Mouse (Mus musculus) hindbrain, embryonic 15.5 days (tissue): ENCODE data around the gene Gm21698. TPM values are rescaled to one million over a fixed set of nuclear protein-coding genes. Genes with fewer than 3 reads are reported as not detected.
"Not testable (repeated sequence)": the region's sequence is repeated elsewhere in the genome, so short reads cannot be mapped to it uniquely, and the experiment has no call there.

ENCODE experiments used
- ATAC-seq: fragments of 200-750 bp; cut with Nextera tagmentation; 2 replicates; pipeline ENCODE4 v1.8.0; 2017; ENCODE audit warnings: low read depth, moderate number of reproducible peaks, moderate TSS enrichment; ENCODE audit not compliant: low FRiP score
- H3K27ac ChIP-seq: fragments of 300-500 bp; sonication (generic); replicated peaks from 2 replicates; pipeline ENCODE4 v1.5.1; 2015; ENCODE audit warnings: mild to moderate bottlenecking, inconsistent platforms
- H3K27me3 ChIP-seq: fragments of 300-500 bp; sonication (generic); 2 replicates; pipeline ENCODE4 v1.6.1; 2015; ENCODE audit warnings: control low read depth, inconsistent platforms
- H3K36me3 ChIP-seq: fragments of 300-500 bp; sonication (generic); 2 replicates; pipeline ENCODE4 v1.6.1; 2015; ENCODE audit warnings: control low read depth, inconsistent platforms
- H3K4me1 ChIP-seq: fragments of 300-500 bp; sonication (generic); replicated peaks from 2 replicates; pipeline ENCODE4 v1.6.1; 2015; ENCODE audit warnings: control low read depth, inconsistent platforms
- H3K4me2 ChIP-seq: fragments of 300-500 bp; sonication (generic); 2 replicates; pipeline ENCODE4 v1.6.1; 2015; ENCODE audit warnings: moderate library complexity, mild to moderate bottlenecking, inconsistent platforms
- H3K4me3 ChIP-seq: fragments of 300-500 bp; sonication (generic); 2 replicates; pipeline ENCODE4 v1.5.1; 2015; ENCODE audit warnings: mild to moderate bottlenecking, inconsistent platforms
- H3K9ac ChIP-seq: fragments of 300-500 bp; sonication (generic); 2 replicates; pipeline ENCODE4 v1.6.1; 2015; ENCODE audit warnings: inconsistent platforms
- H3K9me3 ChIP-seq: fragments of 300-500 bp; sonication (generic); 2 replicates; pipeline ENCODE4 v1.6.1; 2016; ENCODE audit warnings: control low read depth, inconsistent platforms
- WGBS: fragments of 180-500 bp; shearing (Covaris S2); methylation state at CpG from one replicate; pipeline ENCODE4 v1.1.7; 2015; 5-methylcytosine and 5-hydroxymethylcytosine counted together
- polyA plus RNA-seq: library from polyadenylated mRNA; unstranded; fragments of >200 nt; fragmentation: Nextera tagmentation; extraction: Ambion mirVana; gene quantifications from 2 replicates; pipeline ENCODE4 v1.2.1, GENCODE M21; 2015

Gm21698 gene
- polyA plus RNA-seq, result 0.21 and 0.37 TPM in 2 replicates

DNA sequence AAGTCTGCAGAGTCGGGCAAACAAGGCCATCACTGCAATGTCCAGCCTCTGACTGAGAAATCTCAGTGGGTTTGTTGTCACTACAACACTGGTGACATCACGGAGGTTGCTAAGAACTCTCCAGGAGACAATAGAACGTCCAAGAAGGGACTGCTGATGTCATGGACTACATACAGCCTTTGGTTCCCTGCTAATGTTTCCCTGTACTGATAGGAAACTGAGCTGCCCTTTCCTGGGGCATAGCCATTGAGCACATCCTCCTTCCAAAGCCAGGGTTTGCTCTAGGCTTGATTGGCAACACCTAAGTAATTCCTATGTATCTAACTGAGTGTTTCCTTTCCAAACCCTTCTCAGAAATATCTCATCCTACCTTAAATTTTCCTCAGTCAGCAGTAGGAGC, at the start of gene Gm21698:
Gm21698 (minus strand) TSS at position 101 of the 400 bp plus-strand sequence.
- H3K36me3 ChIP-seq, ATAC-seq, H3K4me3 ChIP-seq, H3K4me1 ChIP-seq, H3K4me2 ChIP-seq, H3K9ac ChIP-seq, H3K27ac ChIP-seq, H3K9me3 ChIP-seq, H3K27me3 ChIP-seq: not testable (repeated sequence)
- WGBS, result no CpG with 5 or more reads among the region's 3 CpGs

DNA sequence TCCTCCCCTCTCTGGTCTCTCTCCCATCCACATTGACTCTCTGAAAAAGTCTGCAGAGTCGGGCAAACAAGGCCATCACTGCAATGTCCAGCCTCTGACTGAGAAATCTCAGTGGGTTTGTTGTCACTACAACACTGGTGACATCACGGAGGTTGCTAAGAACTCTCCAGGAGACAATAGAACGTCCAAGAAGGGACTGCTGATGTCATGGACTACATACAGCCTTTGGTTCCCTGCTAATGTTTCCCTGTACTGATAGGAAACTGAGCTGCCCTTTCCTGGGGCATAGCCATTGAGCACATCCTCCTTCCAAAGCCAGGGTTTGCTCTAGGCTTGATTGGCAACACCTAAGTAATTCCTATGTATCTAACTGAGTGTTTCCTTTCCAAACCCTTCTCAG, 34.4 kb upstream of the Gm21698 start, which contains the start of gene Gm5862:
Gm5862 (minus strand) TSS at position 101 of the 400 bp plus-strand sequence.
- not testable (repeated sequence) for H3K36me3 ChIP-seq, H3K4me1 ChIP-seq, H3K4me2 ChIP-seq, ATAC-seq, H3K4me3 ChIP-seq, H3K9me3 ChIP-seq, H3K27ac ChIP-seq, H3K9ac ChIP-seq, H3K27me3 ChIP-seq
- no CpG with 5 or more reads among the region's 3 CpGs for WGBS

DNA sequence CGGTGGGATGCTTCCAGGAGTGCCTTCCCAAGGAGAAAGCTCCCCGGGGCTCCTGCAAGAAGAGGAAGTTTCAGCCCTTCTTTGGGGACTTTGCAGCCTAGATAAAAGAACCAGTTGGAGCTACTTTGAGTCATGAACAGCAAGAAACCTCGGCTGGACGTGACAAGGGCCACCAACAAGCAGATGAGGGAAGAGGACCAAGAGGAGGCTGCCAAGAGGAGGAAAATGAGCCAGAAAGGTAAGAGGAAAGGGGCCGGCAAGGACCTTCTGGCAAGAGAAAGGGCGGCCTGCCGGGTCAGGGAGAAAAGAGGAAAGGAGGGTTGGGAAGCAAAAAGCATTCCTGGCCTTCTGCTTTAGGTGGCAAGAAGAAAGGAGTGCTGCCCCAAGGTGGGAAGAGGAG, 19.2 kb upstream of the Gm21698 start:
- H3K27me3 ChIP-seq, H3K36me3 ChIP-seq, H3K9ac ChIP-seq, ATAC-seq, H3K9me3 ChIP-seq, H3K4me1 ChIP-seq, H3K27ac ChIP-seq: not testable (repeated sequence)
- H3K4me2 ChIP-seq, result peak overlapping the region; percentile 60
- H3K4me3 ChIP-seq, result peak overlapping the region; percentile 38
- 67% methylated on average over 7 of the region's 7 CpGs for WGBS

DNA sequence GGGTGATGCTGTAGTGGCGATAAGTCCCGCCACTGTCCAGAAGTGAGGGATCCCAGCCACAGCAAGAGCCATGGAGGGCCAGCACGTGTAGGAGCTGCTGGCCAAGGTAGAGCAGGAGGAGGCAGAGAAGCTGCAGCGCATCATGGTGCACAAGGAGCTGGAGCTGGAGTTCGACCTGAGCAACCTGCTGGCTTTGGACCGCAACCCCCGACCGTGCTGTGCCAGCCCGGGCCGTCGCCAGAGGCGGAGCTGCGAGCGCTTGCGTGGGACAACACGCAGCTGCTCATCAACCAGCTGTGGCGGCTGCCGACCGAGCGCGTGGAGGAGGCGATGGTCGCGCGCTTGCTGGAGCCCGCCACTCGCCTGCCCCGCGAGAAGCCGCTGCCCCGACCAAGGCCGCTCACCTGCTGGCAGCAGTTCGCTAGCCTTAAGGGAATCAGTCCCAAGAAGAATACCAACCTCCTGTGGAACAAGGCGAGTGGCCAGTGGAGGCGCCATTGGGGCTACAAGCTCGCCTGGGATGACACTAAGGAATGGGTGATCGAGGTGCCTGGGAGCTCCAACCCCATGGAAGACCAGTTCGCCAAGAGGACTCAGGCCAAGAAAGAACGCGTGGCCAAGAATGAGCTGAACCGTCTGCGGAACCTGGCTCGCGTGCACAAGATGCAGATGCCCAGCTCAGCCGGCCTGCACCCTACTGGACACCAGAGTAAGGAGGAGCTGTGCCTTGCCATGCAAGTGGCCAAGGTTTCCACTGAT, 18.7 kb upstream of the Gm21698 start:
- not testable (repeated sequence) for H3K36me3 ChIP-seq, H3K27ac ChIP-seq, H3K9me3 ChIP-seq, H3K4me1 ChIP-seq, H3K27me3 ChIP-seq
- Histone ChIP-seq H3K4me3 (peak overlapping the region; percentile 38), H3K9ac (peak overlapping the region; percentile 35), H3K4me2 (peak overlapping the region; percentile 60)
- ATAC-seq, result peak; percentile 95
- 20% methylated on average over 45 of the region's 45 CpGs for WGBS

DNA sequence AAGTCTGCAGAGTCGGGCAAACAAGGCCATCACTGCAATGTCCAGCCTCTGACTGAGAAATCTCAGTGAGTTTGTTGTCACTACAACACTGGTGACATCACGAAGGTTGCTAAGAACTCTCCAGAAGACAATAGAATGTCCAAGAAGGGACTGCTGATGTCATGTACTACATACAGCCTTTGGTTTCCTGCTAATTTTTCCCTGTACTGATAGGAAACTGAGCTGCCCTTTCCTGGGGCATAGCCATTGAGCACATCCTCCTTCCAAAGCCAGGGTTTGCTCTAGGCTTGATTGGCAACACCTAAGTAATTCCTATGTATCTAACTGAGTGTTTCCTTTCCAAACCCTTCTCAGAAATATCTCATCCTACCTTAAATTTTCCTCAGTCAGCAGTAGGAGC, 16.2 kb upstream of the Gm21698 start, which contains the start of gene Gm1979:
Gm1979 (minus strand) TSS at position 101 of the 400 bp plus-strand sequence.
- H3K4me3 ChIP-seq, H3K9ac ChIP-seq, H3K4me2 ChIP-seq, H3K27ac ChIP-seq, H3K36me3 ChIP-seq, H3K27me3 ChIP-seq, H3K9me3 ChIP-seq, ATAC-seq, H3K4me1 ChIP-seq: not testable (repeated sequence)
- WGBS, result 90% methylated on average over 1 of the region's 2 CpGs

DNA sequence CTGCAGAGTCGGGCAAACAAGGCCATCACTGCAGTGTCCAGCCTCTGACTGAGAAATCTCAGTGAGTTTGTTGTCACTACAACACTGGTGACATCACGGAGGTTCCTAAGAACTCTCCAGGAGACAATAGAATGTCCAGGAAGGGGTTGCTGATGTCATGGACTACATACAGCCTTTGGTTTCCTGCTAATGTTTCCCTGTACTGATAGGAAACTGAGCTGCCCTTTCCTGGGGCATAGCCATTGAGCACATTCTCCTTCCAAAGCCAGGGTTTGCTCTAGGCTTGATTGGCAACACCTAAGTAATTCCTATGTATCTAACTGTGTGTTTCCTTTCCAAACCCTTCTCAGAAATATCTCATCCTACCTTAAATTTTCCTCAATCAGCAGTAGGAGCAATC, 15.9 kb downstream of the Gm21698 start, which contains the start of gene Gm21680:
Gm21680 (minus strand) TSS at position 101 of the 400 bp plus-strand sequence.
- not testable (repeated sequence) for ATAC-seq, H3K27ac ChIP-seq, H3K4me3 ChIP-seq, H3K4me1 ChIP-seq, H3K9ac ChIP-seq, H3K27me3 ChIP-seq, H3K36me3 ChIP-seq, H3K4me2 ChIP-seq, H3K9me3 ChIP-seq
- WGBS, result no CpG with 5 or more reads among the region's 2 CpGs

DNA sequence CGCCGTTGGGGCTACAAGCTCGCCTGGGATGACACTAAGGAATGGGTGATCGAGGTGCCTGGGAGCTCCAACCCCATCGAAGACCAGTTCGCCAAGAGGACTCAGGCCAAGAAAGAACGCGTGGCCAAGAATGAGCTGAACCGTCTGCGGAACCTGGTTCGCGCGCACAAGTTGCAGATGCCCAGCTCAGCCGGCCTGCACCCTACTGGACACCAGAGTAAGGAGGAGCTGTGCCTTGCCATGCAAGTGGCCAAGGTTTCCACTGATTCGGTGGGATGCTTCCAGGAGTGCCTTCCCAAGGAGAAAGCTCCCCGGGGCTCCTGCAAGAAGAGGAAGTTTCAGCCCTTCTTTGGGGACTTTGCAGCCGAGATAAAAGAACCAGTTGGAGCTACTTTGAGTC, 31.4 kb downstream of the Gm21698 start:
- H3K9ac ChIP-seq, result not testable (repeated sequence)
- Histone ChIP-seq H3K4me3 (peak overlapping the region; percentile 25), H3K4me2 (peak overlapping the region; percentile 47)

DNA sequence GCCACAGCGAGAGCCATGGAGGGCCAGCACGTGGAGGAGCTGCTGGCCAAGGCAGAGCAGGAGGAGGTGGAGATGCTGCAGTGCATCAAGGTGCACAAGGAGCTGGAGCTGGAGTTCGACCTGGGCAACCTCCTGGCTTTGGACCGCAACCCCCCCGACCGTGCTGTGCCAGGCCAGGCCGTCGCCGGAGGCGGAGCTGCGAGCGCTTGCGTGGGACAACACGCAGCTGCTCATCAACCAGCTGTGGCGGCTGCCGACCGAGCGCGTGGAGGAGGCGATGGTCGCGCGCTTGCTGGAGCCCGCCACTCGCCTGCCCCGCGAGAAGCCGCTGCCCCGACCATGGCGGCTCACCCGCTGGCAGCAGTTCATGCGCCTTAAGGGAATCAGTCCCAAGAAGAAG, 31.8 kb downstream of the Gm21698 start:
- H3K27ac ChIP-seq, H3K9me3 ChIP-seq, H3K36me3 ChIP-seq, H3K4me1 ChIP-seq, H3K27me3 ChIP-seq, H3K9ac ChIP-seq: not testable (repeated sequence)
- peak overlapping the region; percentile 25 for H3K4me3 ChIP-seq
- peak; percentile 71; the same call in 1 of the 2 replicates for ATAC-seq
- 35% methylated on average over 32 of the region's 32 CpGs for WGBS
- H3K4me2 ChIP-seq, result peak overlapping the region; percentile 47

More for the DNA sequence above, 31.4 kb downstream of the Gm21698 start:
- WGBS, result 53% methylated on average over 17 of the region's 17 CpGs
- 0 out of 2 replicates have a peak, but pooled peaks have one; percentile 34 for ATAC-seq
- not testable (repeated sequence) for H3K9me3 ChIP-seq, H3K27ac ChIP-seq, H3K36me3 ChIP-seq, H3K4me1 ChIP-seq, H3K27me3 ChIP-seq

DNA sequence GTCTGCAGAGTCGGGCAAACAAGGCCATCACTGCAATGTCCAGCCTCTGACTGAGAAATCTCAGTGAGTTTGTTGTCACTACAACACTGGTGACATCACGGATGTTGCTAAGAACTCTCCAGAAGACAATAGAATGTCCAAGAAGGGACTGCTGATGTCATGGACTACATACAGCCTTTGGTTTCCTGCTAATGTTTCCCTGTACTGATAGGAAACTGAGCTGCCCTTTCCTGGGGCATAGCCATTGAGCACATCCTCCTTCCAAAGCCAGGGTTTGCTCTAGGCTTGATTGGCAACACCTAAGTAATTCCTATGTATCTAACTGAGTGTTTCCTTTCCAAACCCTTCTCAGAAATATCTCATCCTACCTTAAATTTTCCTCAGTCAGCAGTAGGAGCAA, 34.1 kb downstream of the Gm21698 start, which contains the start of gene Gm21671:
Gm21671 (minus strand) TSS at position 101 of the 400 bp plus-strand sequence.
- not testable (repeated sequence) for H3K27me3 ChIP-seq, ATAC-seq, H3K4me1 ChIP-seq, H3K9me3 ChIP-seq, H3K27ac ChIP-seq, H3K4me2 ChIP-seq, H3K36me3 ChIP-seq, H3K9ac ChIP-seq, H3K4me3 ChIP-seq
- 89% methylated on average over 2 of the region's 2 CpGs for WGBS

DNA sequence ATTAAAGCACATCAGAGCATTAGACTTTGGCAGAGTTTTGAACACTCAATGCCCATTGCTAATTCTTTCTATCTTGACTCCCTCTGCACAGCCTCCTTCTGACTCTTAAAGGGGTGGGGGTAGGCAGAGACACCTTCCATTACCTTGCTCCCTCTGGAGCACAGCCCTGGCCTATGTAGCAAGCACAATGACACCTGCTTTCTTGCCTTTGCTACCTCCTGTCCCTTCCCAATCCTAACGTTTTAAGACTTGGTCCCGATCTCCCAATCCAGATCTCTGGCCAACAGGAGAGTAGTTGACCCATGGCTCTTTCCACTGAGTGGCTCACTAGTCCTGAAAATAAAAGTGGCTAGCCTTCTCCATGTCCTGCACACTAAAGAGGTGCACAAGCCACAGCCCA, 43.1 kb downstream of the Gm21698 start:
- H3K4me1 ChIP-seq, H3K4me3 ChIP-seq, H3K27ac ChIP-seq, H3K27me3 ChIP-seq, ATAC-seq, H3K9ac ChIP-seq, H3K36me3 ChIP-seq, H3K9me3 ChIP-seq, H3K4me2 ChIP-seq: not testable (repeated sequence)
- 88% methylated on average over 2 of the region's 2 CpGs for WGBS

DNA sequence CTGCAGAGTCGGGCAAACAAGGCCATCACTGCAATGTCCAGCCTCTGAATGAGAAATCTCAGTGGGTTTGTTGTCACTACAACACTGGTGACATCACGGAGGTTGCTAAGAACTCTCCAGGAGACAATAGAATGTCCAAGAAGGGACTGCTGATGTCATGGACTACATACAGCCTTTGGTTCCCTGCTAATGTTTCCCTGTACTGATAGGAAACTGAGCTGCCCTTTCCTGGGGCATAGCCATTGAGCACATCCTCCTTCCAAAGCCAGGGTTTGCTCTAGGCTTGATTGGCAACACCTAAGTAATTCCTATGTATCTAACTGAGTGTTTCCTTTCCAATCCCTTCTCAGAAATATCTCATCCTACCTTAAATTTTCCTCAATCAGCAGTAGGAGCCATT, 46.2 kb downstream of the Gm21698 start, which contains the start of gene Gm21663:
Gm21663 (minus strand) TSS at position 101 of the 400 bp plus-strand sequence.
- H3K27ac ChIP-seq, H3K36me3 ChIP-seq, H3K9me3 ChIP-seq, H3K4me2 ChIP-seq, H3K9ac ChIP-seq, ATAC-seq, H3K4me1 ChIP-seq, H3K27me3 ChIP-seq, H3K4me3 ChIP-seq: not testable (repeated sequence)
- WGBS, result 68% methylated on average over 2 of the region's 2 CpGs
